Mouse (Mus musculus) adrenal gland, postnatal 0 days (tissue): Measurements from ENCODE around the gene Olfr1510. TPM values are rescaled to one million over a fixed set of nuclear protein-coding genes. Genes with fewer than 3 reads are reported as not detected.

Experiments used
- polyA plus RNA-seq: library from polyadenylated mRNA; unstranded; fragments of >200 nt; fragmentation: Nextera tagmentation; extraction: Ambion mirVana; gene quantifications from 2 replicates; pipeline ENCODE4 v1.2.1, GENCODE M21; 2015

Gene Olfr1510
- not detected in 2 replicates for polyA plus RNA-seq

GRCm38 (mm10) chr14:52414273-52414672 is at the start of gene Olfr1510:
Gene Olfr1510 (minus strand): TSS chr14:52414373.

GRCm38 (mm10) chr14:52442690-52443089 is 28.5 kb upstream of the Olfr1510 start, which contains the start of gene Olfr1509:
Gene Olfr1509 (plus strand): TSS chr14:52442990.

GRCm38 (mm10) chr14:52397279-52397678 is 16.9 kb downstream of the Olfr1510 start, which contains the start of gene Olfr1511:
Gene Olfr1511 (minus strand): TSS chr14:52397379.

GRCm38 (mm10) chr14:52379068-52379467 is 35.1 kb downstream of the Olfr1510 start, which contains the start of gene Olfr1512:
Gene Olfr1512 (minus strand): TSS chr14:52379168.

Other genes starting within 250 kb of the Olfr1510 start
- gene Supt16, start 217.0 kb downstream of the Olfr1510 start, polyA plus RNA-seq: 17.0 and 23.9 TPM in 2 replicates
- 20.6 and 25.1 TPM in 2 replicates for gene Chd8, start 156.6 kb downstream of the Olfr1510 start, polyA plus RNA-seq
- gene Tox4, start 135.2 kb downstream of the Olfr1510 start, polyA plus RNA-seq: 24.0 and 36.6 TPM in 2 replicates
- gene Rab2b, start 134.8 kb downstream of the Olfr1510 start, polyA plus RNA-seq: 25.4 and 31.6 TPM in 2 replicates
- 18.7 and 20.8 TPM in 2 replicates for gene Mettl3, start 109.2 kb downstream of the Olfr1510 start, polyA plus RNA-seq
- gene Sall2, start 85.6 kb downstream of the Olfr1510 start, polyA plus RNA-seq: 5.8 TPM in 2 replicates
- gene Olfr1513, start 58.0 kb downstream of the Olfr1510 start, polyA plus RNA-seq: not detected in 2 replicates
- gene Olfr1512, start 35.2 kb downstream of the Olfr1510 start, polyA plus RNA-seq: not detected in 2 replicates
- gene Olfr1511, start 17.0 kb downstream of the Olfr1510 start, polyA plus RNA-seq: not detected in 2 replicates
- gene Olfr1509, start 28.6 kb upstream of the Olfr1510 start, polyA plus RNA-seq: not detected in 2 replicates
- gene Olfr1508, start 53.1 kb upstream of the Olfr1510 start, polyA plus RNA-seq: not detected in 2 replicates
- not detected in 2 replicates for gene Olfr1507, start 81.4 kb upstream of the Olfr1510 start, polyA plus RNA-seq